Mouse (Mus musculus) small intestine, adult 2 months (tissue): ENCODE measurements around the gene Ltf.

Experiments used
- CTCF ChIP-seq: fragments of 200-500 bp; IDR thresholded peaks from 2 replicates; pipeline ENCODE4 v1.5.1; 2012; ENCODE audit warnings: low read depth, mild to moderate bottlenecking, control low read depth, inconsistent platforms, low read length, moderate library complexity, mixed read lengths; ENCODE audit not compliant: insufficient replicate concordance, insufficient read length; ENCODE audit errors: extremely low read depth
- POLR2A ChIP-seq: fragments of 200-500 bp; IDR thresholded peaks from 2 replicates; pipeline ENCODE4 v1.6.1; 2012; ENCODE audit warnings: low read depth, mild to moderate bottlenecking, control low read depth, inconsistent platforms, low read length, moderate library complexity

DNA sequence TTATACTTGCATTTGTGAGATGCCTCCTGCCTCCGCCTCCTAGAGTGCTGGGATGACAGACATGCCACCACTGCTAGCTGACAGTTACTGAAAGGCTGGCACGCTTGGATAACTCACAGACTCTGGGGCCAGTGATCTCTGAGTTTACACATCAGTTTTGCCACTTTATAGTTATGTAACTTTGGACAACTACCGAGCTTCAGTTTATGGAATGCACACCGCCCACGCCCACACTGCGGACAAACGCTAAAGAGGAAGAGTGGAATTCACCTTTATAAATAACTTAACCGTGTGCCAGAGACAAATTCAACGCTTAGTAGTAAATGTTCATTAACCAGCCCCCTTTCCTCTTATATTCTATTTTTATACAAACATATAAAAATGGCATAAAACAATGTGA lies 35.9 kb downstream of the Ltf start:
- TF ChIP-seq CTCF (no peak), POLR2A (no peak)
